Mouse (Mus musculus) monocyte, adult 5-6 weeks (primary cell): ENCODE results near the gene Usp40. TPM values are rescaled to one million over a fixed set of nuclear protein-coding genes. Genes with fewer than 3 reads are reported as not detected.
"Not testable (repeated sequence)": the region's sequence is repeated elsewhere in the genome, so short reads cannot be mapped to it uniquely, and the experiment has no call there.

ENCODE experiments used
- ATAC-seq: fragments of 153-309, 156-312 bp; replicated peaks from 2 replicates; pipeline ENCODE4 v1.8.0; 2017; ENCODE audit warnings: mild to moderate bottlenecking; ENCODE audit not compliant: low TSS enrichment, insufficient number of reproducible peaks, severe bottlenecking, poor library complexity, low FRiP score
- total RNA-seq: library from RNA; stranded (forward); fragments of 200-1000, 200-491, 200-594 nt; gene quantifications from 3 replicates; pipeline ENCODE4 v1.2.3, GENCODE M21; 2017

Gene Usp40
- total RNA-seq: 14.8 to 34.3 TPM (median 18.1 TPM) in 3 replicates

DNA sequence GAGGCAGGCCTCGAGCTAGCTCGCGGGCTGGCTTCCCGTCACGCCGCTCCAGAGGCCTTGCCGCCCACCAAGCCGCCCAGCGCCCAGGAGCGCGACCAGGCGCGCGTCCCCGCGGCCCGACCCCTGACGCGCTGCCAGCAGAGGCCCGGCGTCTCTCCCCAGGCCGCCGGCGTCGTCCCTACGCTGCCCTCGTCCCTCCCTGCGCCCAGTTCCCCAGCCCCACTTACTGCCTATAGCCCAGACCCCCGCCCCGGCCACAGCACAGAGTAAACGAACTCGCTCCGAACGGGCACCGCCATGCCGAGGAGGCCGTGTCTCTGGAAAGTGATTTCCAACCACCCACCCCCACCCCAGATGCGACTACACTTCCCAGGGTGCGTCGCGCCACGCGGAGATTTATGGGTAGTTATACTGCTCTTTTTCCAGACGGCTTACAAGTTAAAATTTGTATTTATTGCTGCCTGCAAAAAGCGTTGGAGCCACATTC, at the start of gene Usp40:
Gene Usp40, minus strand, starts transcription at position 341 of the 487 bp plus-strand sequence.
- ATAC-seq: peak; percentile 86

DNA sequence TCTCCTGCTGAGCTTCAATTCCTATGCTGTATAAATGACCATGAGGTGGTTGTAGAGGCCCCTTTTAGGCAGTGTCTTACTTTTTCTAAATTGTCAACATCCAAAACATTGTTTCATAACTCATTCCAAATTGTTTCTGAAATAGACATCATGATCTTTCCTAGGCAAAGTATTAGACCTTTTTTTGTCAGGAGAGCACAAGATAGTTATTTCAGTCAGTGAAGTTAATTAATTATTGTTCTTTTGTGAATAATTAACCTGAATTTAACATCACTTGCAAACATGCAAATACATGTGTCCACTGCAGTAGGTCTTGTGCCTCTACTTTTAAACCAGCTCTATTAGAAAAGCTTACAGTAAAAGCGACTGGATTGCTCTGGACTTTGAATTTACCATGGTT, 46.7 kb upstream of the Usp40 start, which contains the start of gene Ugt1a10:
Gene Ugt1a10, plus strand, starts transcription at position 301 of the 400 bp plus-strand sequence.
- ATAC-seq: no peak

DNA sequence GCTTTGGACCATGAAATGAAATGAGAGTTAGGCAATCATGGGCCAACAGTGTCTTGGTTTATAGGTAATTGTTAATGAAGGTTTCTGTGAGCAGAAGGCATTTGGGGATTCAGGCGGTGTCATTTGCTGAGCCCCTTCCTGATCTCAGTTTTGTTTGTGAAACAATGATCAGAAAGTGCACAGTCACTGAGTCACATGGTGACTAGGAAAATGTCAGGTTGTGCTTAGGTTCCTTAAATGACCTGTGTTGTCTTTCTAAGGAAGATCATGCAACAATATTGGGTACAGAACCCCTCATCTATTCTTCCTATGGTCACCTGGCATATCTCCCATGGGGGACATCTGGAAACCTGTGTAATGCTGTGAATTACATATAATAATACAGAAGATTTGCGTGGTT, 39.1 kb upstream of the Usp40 start:
- peak; percentile 42; the same call in 1 of the 2 replicates for ATAC-seq

DNA sequence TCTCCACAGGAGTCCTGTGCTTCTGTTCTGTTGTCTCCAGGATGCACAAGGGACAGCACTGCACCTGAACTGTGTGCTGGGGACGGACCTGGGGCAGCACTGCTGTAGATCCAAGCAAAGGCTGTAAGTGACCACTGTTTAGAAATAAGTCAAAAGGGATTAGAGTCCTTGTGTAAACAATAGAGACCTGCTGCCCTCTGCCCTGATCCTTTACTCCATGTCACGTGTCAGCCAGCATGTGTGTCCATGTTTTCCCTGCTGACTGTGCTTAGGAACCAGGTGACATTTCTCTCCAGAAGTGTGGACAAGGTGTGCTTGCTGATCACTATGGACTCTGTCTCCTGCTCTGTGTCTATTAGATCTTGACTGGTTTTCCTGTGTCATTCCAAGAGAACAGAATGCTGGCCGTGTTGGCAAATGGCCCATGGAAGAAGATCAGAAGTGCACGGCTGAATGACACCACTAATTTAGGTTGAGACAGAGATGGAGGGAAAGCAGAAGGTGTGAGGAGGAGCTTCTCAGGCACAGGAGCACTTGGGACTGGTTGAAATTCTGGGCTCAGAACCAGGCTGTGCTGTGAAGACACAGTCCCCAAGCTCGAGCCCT, 36.6 kb upstream of the Usp40 start:
- ATAC-seq: not testable (repeated sequence)

DNA sequence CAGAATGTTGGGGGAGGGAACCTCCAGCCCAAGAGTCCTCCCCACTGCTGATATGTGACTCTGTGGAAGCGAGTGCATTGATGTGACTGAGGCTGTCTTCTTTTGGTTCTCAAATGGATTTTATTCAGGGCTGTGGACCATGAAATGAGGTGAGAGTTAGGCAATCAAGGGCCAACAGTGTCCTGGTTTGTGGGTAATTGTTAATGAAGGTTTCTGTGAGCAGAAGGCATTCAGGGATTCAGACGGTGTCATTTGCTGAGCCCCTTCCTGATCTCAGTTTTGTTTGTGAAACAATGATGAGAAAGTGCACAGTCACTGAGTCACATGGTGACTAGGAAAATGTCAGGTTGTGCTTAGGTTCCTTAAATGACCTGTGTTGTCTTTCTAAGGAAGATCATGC, 34.7 kb upstream of the Usp40 start:
- ATAC-seq: peak; percentile 63; the same call in 1 of the 2 replicates

DNA sequence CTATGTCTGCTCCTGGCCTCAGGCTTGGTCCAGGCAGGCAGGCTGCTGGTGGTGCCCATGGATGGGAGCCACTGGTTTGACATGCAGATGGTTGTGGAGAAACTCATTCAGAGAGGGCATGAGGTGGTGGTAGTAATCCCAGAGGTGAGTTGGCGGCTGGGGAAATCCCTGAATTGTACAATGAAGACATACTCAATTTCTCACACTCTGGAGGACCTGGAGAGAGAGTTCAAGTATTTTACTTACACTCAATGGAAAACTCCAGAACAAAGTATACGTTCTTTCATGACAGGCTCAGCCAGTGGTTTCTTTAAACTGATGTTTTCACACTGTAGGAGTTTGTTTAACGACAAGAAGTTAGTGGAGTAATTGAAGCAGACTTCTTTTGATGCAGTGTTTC, 16.9 kb upstream of the Usp40 start:
- ATAC-seq: not testable (repeated sequence)

DNA sequence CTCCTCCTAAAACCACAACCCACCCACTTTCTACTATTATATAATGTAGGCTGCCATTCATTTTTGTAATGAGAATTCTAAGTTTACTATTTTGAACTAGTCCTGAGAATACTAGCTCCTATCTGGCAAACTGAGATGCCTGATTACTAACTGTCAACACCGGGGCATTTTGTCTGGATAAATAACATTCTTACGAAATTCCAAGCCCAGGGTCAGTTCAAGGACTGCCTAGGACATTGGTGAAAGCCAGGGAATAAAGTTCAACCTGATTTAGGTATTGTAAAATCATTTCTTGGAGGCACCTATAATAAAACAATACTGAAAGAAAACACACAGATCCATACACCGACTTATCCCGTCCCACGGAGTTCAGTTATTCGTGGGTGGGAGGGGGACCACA, 7.0 kb upstream of the Usp40 start:
- no peak for ATAC-seq

DNA sequence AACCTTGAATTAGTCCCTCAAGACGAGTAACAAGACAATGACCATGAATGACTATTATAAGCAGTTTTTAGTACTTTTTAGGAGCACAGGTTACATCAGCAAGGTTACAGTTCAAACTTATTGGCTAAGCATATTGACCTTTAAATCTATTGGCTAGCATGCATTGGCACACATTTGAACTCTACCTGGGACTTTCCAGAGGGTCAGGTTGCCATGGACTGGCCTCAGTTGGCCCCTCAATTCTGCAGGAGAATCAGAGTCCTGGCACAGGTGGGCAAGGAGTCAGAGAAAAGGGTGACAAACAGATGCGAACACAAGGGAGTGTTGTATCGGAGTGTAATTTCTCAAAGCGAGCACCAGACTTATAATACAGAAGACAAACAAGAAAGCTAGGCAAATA, 6.3 kb upstream of the Usp40 start:
- ATAC-seq: no peak

DNA sequence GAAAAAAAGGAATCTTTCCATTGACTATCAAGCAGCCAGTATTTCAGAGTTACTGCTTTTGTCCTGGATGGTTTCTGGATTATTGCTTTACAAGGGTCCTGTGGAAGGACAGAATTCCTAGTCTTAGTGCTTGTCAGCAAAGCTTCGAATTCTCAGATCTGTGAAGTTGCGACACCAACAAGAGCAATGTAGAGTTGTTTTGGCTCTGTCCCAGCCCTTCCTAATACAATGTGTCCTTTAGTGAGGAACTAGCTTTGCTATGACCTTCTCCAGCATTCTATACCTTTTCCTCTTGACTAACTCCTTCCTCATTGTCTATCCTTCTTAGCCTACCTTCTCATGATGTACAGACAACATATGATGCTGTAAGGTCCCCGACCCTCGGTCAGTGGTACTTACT, 5.8 kb upstream of the Usp40 start:
- ATAC-seq: no peak

DNA sequence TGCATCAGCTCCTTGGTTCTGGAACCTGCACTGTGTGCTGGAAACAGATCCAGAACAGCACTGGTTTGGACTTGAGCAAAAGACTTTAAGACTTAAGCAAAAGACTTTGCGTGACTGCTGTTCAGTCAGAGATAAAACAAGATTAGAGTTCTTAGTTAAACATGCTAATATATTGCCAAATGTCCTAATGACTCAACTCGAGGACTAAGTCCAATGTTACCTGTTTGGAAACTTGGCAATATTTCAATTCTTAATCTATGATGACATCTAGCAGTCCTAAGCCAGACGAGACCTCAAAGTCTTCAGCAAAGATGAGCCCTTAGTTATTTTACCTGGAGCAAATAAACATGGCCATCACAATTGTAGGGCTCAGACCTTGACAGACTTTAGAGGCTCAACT, 5.4 kb upstream of the Usp40 start:
- ATAC-seq: no peak

DNA sequence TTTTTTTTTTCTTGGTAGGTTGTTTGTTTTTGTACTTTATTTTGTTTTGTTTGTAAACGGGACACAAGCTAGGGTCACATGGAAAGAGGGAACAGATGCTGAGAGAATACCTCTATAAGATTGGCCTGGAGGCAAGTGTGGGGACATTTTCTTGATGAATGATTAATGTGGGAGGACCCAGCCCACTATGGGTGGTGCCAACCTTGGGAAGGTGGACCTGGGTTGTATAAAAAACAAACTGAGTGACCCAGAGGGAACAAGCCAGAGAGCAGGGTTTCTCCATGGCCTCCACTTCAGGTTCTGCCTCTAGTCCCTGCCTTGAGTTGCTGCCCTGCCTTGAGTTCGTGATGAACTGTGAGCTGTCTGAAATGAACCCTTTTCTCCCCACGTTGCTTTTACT, 1.2 kb upstream of the Usp40 start:
- no peak for ATAC-seq

DNA sequence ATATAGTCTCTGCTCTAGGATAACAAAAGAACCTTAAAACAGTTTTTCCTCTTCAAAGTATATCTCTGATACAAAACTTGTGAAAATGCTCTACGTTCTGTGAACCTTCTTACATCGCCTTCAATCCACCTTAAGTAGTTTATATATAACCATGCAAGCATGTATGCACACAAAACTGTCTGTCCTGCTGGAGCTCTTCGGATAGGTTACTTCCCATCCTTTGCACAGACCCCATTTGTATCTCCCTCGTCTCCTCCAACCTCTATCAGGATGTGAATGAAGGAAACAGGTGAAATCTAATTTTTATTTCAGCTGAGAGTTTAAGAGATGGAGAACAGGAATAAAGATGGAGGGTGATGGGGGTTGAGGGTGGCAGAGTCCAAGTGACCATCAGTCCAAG, 384 bp upstream of the Usp40 start:
- ATAC-seq: no peak

DNA sequence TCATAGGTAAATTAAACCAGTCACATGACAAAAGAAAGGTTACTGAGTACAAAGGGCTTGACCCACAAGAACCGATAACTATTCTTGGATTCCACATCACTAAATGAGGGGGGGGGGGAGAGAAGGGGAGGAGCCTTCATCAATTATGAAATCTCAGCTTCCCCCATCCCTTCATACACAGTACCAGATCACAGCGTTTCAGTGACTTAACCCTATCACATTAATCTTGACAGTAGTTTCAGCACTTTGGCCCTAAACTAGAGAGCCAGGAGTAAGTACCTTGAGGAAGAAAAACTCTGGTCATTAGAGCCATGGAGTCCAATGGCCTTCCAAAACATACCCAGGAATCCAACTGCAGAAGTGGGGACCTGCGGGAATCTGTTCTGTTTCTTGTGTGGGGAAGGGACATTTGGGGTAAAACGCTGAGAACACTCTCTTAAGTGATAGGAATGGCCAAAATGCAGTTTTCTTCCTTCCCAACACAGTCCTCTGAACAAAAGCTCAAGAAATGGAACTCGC, 600 bp downstream of the Usp40 start:
- ATAC-seq: 0 out of 2 replicates have a peak, but pooled peaks have one; percentile 3

DNA sequence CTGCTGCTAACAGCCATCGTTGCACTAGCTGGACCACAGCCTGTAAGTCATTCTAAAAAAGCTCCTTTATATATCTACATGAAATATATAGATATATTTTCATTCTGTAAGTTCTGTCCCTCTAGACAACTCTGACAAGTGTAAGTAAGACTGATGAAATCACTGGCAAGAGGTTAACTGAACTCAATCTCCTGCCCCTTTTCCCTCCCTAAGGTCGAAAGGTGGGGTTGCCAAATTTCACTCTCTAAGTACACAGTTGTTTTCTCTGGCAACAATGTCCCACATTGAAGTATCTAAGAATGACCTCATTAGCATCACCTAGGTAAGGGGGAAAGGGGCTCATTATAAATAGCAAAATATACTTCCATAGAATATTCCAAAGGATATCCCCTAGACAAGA, 15.6 kb downstream of the Usp40 start:
- ATAC-seq: no peak

DNA sequence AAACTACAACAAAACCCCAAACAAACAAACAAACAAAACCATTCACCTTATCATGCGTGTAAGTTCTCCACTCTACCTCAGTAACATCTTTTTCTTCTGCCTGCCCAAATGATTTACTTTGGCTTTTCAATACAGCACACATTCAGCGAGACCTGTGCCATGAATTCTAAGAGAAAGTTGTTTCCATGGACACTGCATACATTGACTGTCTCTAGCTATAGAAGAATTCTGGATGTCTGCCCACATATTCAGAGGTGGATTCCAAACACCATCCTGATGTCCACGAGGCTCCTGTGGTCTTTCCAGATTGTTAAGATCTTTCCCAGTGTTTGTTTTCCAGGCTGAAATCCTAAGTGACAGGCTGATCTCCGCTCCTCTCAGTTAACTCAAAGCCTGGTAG, 26.1 kb downstream of the Usp40 start:
- ATAC-seq: no peak

DNA sequence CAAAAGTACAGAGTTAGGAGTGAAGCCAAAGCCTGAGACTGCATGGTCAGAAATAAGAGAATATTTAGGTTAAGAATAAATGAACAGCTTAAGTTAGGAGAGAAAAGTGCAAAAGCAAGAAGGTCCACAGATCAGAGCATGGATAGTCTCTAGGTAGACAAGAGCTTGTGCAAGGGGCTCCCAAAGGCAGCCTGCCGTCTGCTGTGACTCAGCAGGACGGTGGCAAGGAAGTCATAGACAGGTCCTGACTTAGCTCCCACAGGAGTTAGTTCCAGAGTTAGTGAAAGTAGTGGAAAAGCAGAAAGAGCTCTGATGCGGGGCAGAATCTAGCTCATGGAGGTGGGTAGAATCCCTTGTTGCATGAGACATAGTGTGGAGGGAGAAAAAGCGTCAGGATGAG, 38.0 kb downstream of the Usp40 start:
- no peak for ATAC-seq

DNA sequence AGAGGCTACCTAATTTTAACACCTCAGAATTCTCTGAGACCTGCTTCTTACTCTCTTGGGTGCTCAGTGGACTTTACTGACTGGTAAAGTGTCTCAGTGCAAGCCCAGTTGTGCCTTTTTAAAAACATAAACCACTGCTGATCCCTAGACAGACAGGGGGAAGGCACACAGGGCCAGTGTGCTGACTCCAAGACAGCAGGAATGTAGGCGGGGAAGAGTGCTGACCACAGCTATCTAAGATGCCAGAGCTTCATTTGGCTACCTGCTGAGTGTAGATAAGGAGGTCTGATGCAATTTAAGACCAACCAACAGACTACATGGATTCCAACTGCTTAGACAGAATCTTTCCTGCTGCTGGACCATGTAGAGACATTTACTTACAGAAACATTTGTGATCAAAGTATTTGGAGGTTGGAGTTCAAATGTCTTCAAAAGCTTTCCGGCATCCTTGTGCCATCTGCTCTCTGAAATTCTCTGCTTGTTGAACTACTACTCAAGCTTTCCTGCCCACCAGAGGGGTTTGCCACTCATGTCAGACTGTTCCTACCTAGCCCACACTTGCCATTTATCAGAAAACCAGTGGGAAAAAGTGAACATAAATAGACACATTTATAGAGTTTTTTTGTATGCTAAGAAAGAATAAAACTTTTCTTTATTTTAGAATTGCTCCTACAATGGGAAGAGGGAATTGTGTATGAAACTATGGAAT, 46.7 kb downstream of the Usp40 start:
- ATAC-seq: no peak

DNA sequence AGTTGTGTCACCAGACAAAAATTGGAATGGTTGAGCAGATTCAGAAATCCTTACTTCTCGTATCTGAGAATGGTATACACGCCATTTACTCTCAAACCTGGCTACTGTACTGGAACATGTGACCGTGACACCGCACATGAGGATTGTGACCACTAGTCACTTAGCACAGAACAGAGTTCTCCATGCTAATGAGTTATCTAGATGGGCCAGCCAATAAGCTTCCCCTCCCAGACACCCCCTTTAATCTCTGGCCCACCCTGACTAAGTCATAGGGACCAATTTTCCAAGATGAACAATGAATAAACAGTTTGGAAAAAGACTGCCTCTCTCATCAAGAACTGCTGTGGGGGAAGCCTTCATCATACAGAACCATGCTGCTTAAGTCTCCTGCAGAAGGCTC, 47.6 kb downstream of the Usp40 start:
- ATAC-seq: no peak

DNA sequence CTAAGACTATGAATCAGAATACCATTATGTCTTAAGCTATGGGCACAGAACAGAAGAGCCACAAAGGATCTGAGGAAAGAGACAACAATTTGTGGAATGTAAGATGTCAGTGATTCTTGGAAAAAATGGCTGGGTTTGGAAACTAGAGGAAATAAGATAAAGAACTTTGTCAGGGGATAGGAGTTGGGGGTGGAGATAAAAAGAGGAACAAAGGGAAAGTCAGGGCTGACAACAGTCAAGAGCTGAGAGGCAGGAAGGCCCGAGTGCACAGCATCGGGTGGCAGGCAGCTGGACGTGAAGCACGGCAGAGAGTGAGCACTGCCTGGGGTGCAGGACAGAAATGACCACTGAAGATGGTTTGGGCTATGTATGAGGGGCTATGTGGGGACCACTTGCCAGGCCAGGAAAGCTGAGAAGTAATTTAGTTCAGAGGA, 48.3 kb downstream of the Usp40 start:
- ATAC-seq: peak; percentile 78

DNA sequence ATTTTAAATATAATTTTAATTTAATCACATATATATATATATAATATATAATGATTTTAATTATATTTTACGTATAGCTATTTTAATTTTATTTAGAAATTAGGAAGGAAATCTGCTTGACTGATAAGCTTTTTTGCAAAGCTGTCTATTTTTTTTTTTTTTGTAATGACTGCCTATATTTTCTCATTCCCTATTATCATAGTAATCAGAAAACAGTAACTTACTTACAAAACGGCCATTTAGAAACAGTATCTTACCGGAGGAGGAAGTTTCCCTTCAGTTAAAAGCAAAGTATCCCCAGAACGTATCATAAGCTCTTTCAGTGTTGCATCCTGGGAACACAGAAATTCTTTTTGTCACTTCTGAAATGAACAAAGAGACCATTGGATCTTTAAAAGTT, 48.8 kb downstream of the Usp40 start:
- ATAC-seq: no peak
